Mouse (Mus musculus): ENCODE measurements around the gene Selenok. TPM values are rescaled to one million over a fixed set of nuclear protein-coding genes. Genes with fewer than 3 reads are reported as not detected.

The Selenok gene
- polyA plus RNA-seq, 1 experiment from 2014 or later: 132 TPM

DNA sequence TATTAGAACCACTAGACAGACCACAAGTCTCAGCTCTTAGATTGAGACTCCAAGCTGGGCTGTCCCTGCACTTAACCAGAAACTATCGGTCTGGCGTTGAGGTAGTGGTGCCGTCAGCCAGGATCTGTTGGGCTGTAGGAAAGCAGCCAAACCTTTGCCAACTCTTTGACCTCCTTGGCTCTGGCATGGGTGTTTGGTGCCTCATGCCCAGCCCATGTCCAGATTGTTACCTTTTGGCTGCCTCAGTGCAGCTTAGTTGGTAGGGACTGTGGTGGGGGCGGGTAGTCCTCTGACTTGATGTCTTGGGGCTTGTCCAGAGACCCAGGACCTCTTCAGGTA is 50.3 kb downstream of the Selenok start:
- Histone ChIP-seq H3K27me3 (no peaks in the 10 kb centered on the region), H3K4me1 (replicated peaks) (no peaks in the 10 kb centered on the region), H3K9ac (no peak overlapping the region), H3K36me3 (no peaks in the 10 kb centered on the region), H3K4me3 (replicated peaks) (no peak overlapping the region), H3K4me2 (no peak overlapping the region), H3K9me3 (replicated peaks) (no peaks in the 10 kb centered on the region), H3K27ac (no peak overlapping the region)
- DNase-seq: no peak
- no peak for ATAC-seq (ENCODE audit: low read depth)
- WGBS (ENCODE audit: insufficient replicate concordance): 88% methylated on average over 4 of the region's 4 CpGs

DNA sequence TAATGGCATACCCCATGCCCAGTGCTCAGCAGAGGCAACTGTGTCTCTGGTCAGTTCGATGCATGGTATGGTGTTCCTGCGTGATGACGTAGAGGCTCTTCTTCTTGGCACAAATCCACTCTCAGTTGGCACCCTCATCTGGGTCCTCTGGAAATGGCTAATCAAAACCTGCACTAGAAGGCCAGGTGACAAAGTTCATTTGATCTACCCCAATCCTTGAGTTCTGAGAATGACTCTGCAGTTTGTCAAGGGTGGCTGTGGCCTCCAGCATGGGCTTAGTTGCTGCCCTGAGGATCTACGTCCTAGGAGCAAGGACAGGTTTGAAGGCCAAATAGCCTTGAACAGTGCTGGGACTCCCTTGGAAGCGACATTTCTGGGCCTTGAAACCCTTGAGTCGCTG is 50.7 kb downstream of the Selenok start:
- no peak overlapping the region for H3K27ac ChIP-seq
- no peaks in the 10 kb centered on the region for H3K27me3 ChIP-seq
- H3K9ac ChIP-seq: no peak overlapping the region
- WGBS (ENCODE audit: insufficient replicate concordance): 72% methylated on average over 6 of the region's 6 CpGs
- H3K36me3 ChIP-seq: no peaks in the 10 kb centered on the region
- no peak for ATAC-seq (ENCODE audit: low read depth)
- no peak overlapping the region for H3K4me3 ChIP-seq (replicated peaks)
- DNase-seq: no peak
- no peaks in the 10 kb centered on the region for H3K9me3 ChIP-seq (replicated peaks)
- H3K4me1 ChIP-seq (replicated peaks): no peaks in the 10 kb centered on the region
- no peak overlapping the region for H3K4me2 ChIP-seq

DNA sequence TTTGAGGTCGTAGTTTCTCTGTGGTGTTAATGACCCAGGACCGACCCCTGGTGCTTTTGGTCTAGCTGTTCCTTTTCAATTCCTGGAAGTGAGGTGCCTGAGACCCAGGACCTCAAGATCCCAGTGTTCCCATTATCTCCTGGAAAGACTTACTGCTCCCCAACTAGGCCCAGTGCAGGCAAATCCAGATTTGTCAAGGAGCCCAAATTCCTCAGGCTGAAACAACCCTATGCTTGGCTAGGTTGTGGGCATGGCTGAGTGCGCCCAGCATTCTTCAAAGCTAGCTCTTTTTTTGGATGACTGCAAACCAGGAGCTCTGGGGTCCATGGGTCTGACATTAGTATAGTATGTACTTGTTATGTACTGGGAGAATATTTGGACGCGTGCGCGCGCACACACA is 51.3 kb downstream of the Selenok start:
- ATAC-seq (ENCODE audit: low read depth): no peak
- DNase-seq: no peak
- H3K27me3 ChIP-seq: no peaks in the 10 kb centered on the region
- H3K4me2 ChIP-seq: no peak overlapping the region
- WGBS (ENCODE audit: insufficient replicate concordance): 76% methylated on average over 8 of the region's 8 CpGs
- no peaks in the 10 kb centered on the region for H3K4me1 ChIP-seq (replicated peaks)
- no peaks in the 10 kb centered on the region for H3K9me3 ChIP-seq (replicated peaks)
- H3K36me3 ChIP-seq: no peaks in the 10 kb centered on the region
- no peak overlapping the region for H3K4me3 ChIP-seq (replicated peaks)
- H3K9ac ChIP-seq: no peak overlapping the region
- H3K27ac ChIP-seq: no peak overlapping the region

DNA sequence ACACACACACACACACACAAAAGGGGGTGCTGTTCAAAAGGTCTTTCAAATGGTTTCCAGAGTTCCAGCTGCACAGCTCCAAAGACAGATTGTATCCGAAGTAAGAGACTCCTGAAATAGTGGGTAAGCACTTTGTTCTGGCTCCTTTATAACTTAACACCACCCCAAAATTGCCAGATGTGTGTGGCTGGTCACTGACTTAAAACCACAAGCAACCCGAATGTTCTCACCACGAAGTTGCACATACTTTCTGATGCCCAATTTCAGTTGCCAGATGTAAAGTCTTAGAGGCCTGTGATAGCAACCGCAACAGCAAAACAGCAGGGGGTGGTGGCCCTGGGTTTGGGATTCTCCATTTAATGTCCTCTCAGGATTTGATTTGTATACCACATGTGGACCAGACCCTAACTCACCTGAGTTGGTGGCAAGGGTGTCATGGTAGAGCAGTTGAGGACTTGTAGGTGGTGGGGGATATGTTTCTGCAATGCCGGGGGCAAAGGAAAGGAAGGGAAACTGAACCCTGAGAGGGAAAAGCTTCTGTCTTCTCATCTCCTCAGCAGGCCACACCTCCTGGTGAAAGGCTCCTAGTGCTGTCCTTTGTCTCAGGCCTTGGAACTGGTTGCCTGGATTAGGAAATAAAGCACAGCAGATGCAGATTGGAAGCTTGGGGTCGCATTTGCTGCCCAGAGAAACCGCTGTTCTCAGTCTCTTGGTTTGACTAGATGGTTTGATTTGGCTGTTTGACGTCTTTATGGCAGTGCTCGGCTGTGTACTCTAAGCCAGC is 51.9 kb downstream of the Selenok start:
- Histone ChIP-seq H3K4me3 (replicated peaks) (no peak overlapping the region), H3K4me1 (replicated peaks) (no peaks in the 10 kb centered on the region), H3K27ac (no peak overlapping the region), H3K9ac (no peak overlapping the region), H3K4me2 (no peak overlapping the region), H3K27me3 (no peaks in the 10 kb centered on the region), H3K9me3 (replicated peaks) (no peaks in the 10 kb centered on the region), H3K36me3 (no peaks in the 10 kb centered on the region)
- DNase-seq: no peak
- ATAC-seq (ENCODE audit: low read depth): no peak
- WGBS (ENCODE audit: insufficient replicate concordance): 50% methylated on average over 9 of the region's 9 CpGs

DNA sequence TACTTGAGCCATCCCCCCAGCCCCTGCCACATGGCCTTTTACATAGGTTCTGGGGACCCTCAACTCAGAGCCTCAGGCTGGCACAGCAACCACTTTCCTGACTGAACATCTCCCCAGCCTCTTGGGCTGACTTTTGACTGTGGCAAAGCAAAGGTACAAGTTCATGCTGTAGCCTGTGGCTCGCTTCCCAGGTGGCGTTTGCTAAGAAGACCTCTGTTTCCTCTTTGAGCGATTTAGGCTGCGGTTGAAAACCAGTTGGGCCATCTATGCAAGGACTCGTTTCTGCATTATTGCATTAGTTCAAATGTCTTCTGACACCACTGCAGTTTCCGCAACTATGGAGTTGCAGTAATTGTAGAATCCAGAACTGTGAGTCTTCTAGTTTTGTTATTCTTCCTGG is 54.4 kb downstream of the Selenok start:
- no peak overlapping the region for H3K9ac ChIP-seq
- no peak overlapping the region for H3K4me3 ChIP-seq (replicated peaks)
- no peak overlapping the region for H3K4me2 ChIP-seq
- 61% methylated on average over 6 of the region's 6 CpGs for WGBS (ENCODE audit: insufficient replicate concordance)
- no peak for DNase-seq
- ATAC-seq (ENCODE audit: low read depth): no peak
- H3K36me3 ChIP-seq: no peaks in the 10 kb centered on the region
- no peaks in the 10 kb centered on the region for H3K27me3 ChIP-seq
- H3K4me1 ChIP-seq (replicated peaks): no peaks in the 10 kb centered on the region
- no peak overlapping the region for H3K27ac ChIP-seq
- no peaks in the 10 kb centered on the region for H3K9me3 ChIP-seq (replicated peaks)

GRCm38 (mm10) chr14:30024387-30024786 is 56.3 kb downstream of the Selenok start:
- WGBS (ENCODE audit: insufficient replicate concordance): 10% methylated on average over 7 of the region's 7 CpGs
- Histone ChIP-seq H3K9ac (no peak overlapping the region), H3K9me3 (replicated peaks) (no peaks in the 10 kb centered on the region)

More at GRCm38 (mm10) chr14:30024387-30024786, 56.3 kb downstream of the Selenok start:
- Histone ChIP-seq H3K4me2 (no peak overlapping the region), H3K4me3 (replicated peaks) (no peak overlapping the region), H3K36me3 (no peaks in the 10 kb centered on the region), H3K27ac (no peak overlapping the region), H3K27me3 (no peaks in the 10 kb centered on the region), H3K4me1 (replicated peaks) (no peaks in the 10 kb centered on the region)
- DNase-seq (no peak), ATAC-seq (ENCODE audit: low read depth) (no peak)

Small RNAs within 50 kb of the gene (microRNA-seq; reads per million reads assigned to microRNA genes)
- gene Mir6947: not detected

Other genes with a start within 250 kb of the Selenok start
- 0.12 and 0.16 TPM in 2 replicates for gene Cacna2d3, start 246.4 kb upstream of the Selenok start, polyA plus RNA-seq (2015; fragmentation: Nextera tagmentation; extraction: Ambion mirVana)
- 27.5 and 29.2 TPM in 2 replicates for gene Actr8, start 10.0 kb downstream of the Selenok start, polyA plus RNA-seq (2015; fragmentation: Nextera tagmentation; extraction: Ambion mirVana)
- gene Il17rb, start 40.6 kb downstream of the Selenok start, polyA plus RNA-seq (2015; fragmentation: Nextera tagmentation; extraction: Ambion mirVana): 0.67 and 0.69 TPM in 2 replicates
- 0.44 and 0.53 TPM in 2 replicates for gene Chdh, start 40.7 kb downstream of the Selenok start, polyA plus RNA-seq (2015; fragmentation: Nextera tagmentation; extraction: Ambion mirVana)